Mouse (Mus musculus): ENCODE measurements around the gene Vmn1r3. TPM values are rescaled to one million over a fixed set of nuclear protein-coding genes. Genes with fewer than 3 reads are reported as not detected.
A peak's percentile ranks its signal among the peaks of the same experiment; 100 is the strongest.
"Not testable (repeated sequence)": the region's sequence is repeated elsewhere in the genome, so short reads cannot be mapped to it uniquely, and the experiment has no call there.

Vmn1r3 gene
- total and polyA plus RNA-seq, 2 experiments from 2014 or later: not detected

DNA sequence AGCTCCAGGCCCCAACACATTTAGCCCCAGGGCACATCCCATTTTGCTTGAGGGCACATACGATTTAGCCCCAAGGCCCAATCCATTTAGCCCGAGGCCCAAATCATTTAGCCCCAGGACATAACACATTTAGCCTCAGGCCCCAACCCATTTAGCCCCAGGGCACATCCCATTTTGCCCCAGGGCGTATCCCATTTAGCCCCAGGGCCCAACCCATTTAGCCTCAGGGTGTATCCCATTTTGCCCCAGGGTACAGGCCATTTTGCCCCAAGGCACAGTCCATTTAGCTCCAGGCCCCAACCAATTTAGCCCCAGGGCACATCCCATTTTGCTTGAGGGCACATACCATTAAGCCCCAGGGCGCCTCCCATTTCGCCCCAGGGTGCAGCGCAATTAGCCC is 9.0 kb downstream of the Vmn1r3 start:
- ATAC-seq (ENCODE audit: low FRiP score); DNase-seq (ENCODE audit: low spot score); H3K27me3 ChIP-seq (ENCODE audit: insufficient read depth, low read length); H3K36me3 ChIP-seq (ENCODE audit: insufficient read depth, low read length); H3K4me3 ChIP-seq (ENCODE audit: low read depth, low read length); H3K4me1 ChIP-seq (ENCODE audit: insufficient read depth, low read length); H3K9ac ChIP-seq (replicated peaks; ENCODE audit: low read length, poor library complexity, severe bottlenecking); H3K27ac ChIP-seq (ENCODE audit: low read depth, low read length); H3K4me2 ChIP-seq (ENCODE audit: low read depth, low read length, poor library complexity, severe bottlenecking): not testable (repeated sequence)
- 93% methylated on average over 6 of the region's 6 CpGs for WGBS
- H3K9me3 ChIP-seq (ENCODE audit: low read length): peaks cover 35% of the 10 kb centered on the region

DNA sequence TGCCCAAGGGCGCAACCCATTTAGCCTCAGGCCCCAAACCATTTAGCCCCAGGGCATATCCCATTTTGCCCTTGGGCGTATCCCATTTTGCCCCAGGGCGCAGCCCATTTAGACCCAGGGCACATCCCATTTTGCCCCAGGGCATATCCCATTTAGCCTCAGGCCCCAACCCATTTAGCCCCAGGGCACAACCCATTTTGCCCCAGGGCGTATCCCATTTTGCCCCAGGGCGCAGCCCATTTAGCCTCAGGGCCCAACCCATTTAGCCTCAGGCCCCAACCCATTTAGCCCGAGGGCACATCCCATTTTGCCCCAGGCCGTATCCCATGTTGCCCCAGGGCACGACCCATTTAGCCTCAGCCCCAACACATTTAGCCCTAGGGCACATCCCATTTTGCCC is 9.4 kb downstream of the Vmn1r3 start:
- H3K4me3 ChIP-seq (ENCODE audit: low read depth, low read length); DNase-seq (ENCODE audit: low spot score); H3K27ac ChIP-seq (ENCODE audit: low read depth, low read length); H3K9ac ChIP-seq (replicated peaks; ENCODE audit: low read length, poor library complexity, severe bottlenecking); H3K36me3 ChIP-seq (ENCODE audit: insufficient read depth, low read length); H3K4me2 ChIP-seq (ENCODE audit: low read depth, low read length, poor library complexity, severe bottlenecking); H3K4me1 ChIP-seq (ENCODE audit: insufficient read depth, low read length); H3K27me3 ChIP-seq (ENCODE audit: insufficient read depth, low read length); ATAC-seq (ENCODE audit: low FRiP score): not testable (repeated sequence)
- H3K9me3 ChIP-seq (ENCODE audit: low read length): peaks cover 31% of the 10 kb centered on the region
- 94% methylated on average over 6 of the region's 8 CpGs for WGBS

DNA sequence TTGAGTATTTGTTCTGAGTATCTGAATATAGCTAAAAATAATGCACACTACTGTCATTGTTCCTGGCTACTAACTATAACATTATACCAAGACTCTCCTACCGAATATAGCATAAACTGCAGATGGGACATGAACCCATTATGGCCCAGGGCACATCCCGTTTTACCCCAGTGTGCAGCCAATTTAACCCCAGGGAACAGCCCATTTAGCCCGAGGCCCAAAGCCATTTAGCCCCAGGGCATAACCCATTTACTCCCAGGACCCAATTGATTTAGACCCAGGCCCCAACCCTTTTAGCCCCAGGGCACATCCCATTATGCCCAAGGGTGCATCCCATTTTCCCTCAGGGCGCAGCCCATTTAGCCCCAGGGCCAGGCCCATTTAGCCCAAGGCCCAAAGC is 10.6 kb downstream of the Vmn1r3 start:
- peaks cover 20% of the 10 kb centered on the region; the same call in 1 of the 2 replicates for H3K9me3 ChIP-seq (ENCODE audit: low read length)
- not testable (repeated sequence) for H3K9ac ChIP-seq (replicated peaks; ENCODE audit: low read length, poor library complexity, severe bottlenecking)

DNA sequence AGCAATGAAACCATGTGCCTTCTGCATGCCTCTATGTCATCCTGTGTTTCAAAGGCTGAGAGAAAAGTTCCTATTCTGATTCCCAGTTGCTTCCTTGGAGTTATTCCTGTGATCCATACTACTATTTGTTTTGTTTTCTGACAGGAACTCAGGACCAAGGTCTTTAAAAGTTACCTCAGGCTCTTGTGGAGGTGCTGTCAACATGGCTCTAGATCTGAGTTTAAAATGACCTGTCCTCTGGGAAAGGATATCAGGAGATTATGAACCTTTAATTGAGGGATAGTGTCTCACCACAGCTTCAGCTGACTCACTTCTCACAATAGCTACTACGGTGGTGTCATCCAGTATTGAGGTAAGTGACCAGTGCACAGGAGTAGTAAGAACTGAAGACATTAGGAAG is 18.1 kb downstream of the Vmn1r3 start, which contains the start of gene Vmn1r2:
Vmn1r2 (plus strand) TSS at position 301 of the 400 bp plus-strand sequence.
- WGBS: no CpG with 5 or more reads among the region's 1 CpGs
- H3K4me1 ChIP-seq (ENCODE audit: insufficient read depth, low read length); H3K27ac ChIP-seq (ENCODE audit: low read depth, low read length); H3K4me3 ChIP-seq (ENCODE audit: low read depth, low read length); H3K4me2 ChIP-seq (ENCODE audit: low read depth, low read length, poor library complexity, severe bottlenecking); H3K27me3 ChIP-seq (ENCODE audit: insufficient read depth, low read length); DNase-seq (ENCODE audit: low spot score); ATAC-seq (ENCODE audit: low FRiP score); H3K36me3 ChIP-seq (ENCODE audit: insufficient read depth, low read length); H3K9ac ChIP-seq (replicated peaks; ENCODE audit: low read length, poor library complexity, severe bottlenecking): not testable (repeated sequence)
- H3K9me3 ChIP-seq (ENCODE audit: low read length): peaks cover 14% of the 10 kb centered on the region

More for the DNA sequence above, 10.6 kb downstream of the Vmn1r3 start:
- peak; percentile 47; the same call in 1 of the 2 replicates for ATAC-seq (ENCODE audit: low FRiP score)
- not testable (repeated sequence) for H3K27me3 ChIP-seq (ENCODE audit: insufficient read depth, low read length); H3K4me3 ChIP-seq (ENCODE audit: low read depth, low read length); H3K4me1 ChIP-seq (ENCODE audit: insufficient read depth, low read length); H3K4me2 ChIP-seq (ENCODE audit: low read depth, low read length, poor library complexity, severe bottlenecking); H3K27ac ChIP-seq (ENCODE audit: low read depth, low read length); DNase-seq (ENCODE audit: low spot score); H3K36me3 ChIP-seq (ENCODE audit: insufficient read depth, low read length)
- WGBS: 78% methylated on average over 4 of the region's 4 CpGs

DNA sequence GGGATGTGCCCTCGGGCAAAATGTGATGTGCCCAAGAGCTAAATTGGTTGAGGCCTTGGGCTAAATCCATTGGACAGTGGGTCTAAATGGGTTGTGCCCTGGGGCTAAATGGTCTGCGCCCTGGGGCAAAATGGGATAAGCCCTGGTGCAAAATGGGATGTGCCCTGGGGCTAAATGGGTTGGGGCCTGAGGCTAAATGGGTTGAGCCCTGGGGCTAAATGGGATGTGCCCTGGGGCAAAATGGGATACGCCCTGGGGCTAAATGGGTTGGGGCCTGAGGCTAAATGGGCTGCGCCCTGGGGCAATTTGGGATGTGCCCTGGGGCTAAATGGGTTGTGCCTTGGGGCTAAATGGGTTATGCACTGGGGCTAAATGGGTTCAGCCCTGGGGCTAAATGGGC is 20.1 kb downstream of the Vmn1r3 start:
- DNase-seq (ENCODE audit: low spot score) (no peak), ATAC-seq (ENCODE audit: low FRiP score) (peak; percentile 71; the same call in 1 of the 2 replicates)

DNA sequence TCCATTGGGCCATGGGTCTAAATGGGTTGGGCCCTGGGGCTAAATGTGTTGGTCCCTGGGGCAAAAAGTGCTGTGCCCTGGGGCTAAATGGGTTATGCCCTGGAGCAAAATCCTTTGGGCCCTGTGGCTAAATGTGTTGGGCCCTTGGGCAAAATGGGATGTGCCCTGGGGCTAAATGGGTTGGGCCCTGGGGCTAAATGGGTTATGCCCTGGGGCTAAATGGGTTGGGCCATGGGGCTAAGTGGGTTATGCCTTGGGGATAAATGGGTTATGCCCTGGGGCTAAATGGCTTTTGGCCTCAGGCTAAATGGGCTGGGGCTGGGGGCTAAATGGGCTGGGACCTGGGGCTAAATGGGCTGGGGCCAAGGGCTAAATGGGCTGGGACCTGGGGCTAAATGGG is 20.7 kb downstream of the Vmn1r3 start:
- peaks cover 14% of the 10 kb centered on the region for H3K9me3 ChIP-seq (ENCODE audit: low read length)
- H3K4me2 ChIP-seq (ENCODE audit: low read depth, low read length, poor library complexity, severe bottlenecking); H3K36me3 ChIP-seq (ENCODE audit: insufficient read depth, low read length); ATAC-seq (ENCODE audit: low FRiP score); H3K27ac ChIP-seq (ENCODE audit: low read depth, low read length); H3K4me1 ChIP-seq (ENCODE audit: insufficient read depth, low read length); H3K4me3 ChIP-seq (ENCODE audit: low read depth, low read length); H3K27me3 ChIP-seq (ENCODE audit: insufficient read depth, low read length); H3K9ac ChIP-seq (replicated peaks; ENCODE audit: low read length, poor library complexity, severe bottlenecking); DNase-seq (ENCODE audit: low spot score): not testable (repeated sequence)

More for the DNA sequence above, 20.1 kb downstream of the Vmn1r3 start:
- Histone ChIP-seq H3K4me1 (ENCODE audit: insufficient read depth, low read length) (no peaks in the 10 kb centered on the region), H3K9me3 (ENCODE audit: low read length) (peaks cover 14% of the 10 kb centered on the region), H3K36me3 (ENCODE audit: insufficient read depth, low read length) (no peaks in the 10 kb centered on the region), H3K27ac (ENCODE audit: low read depth, low read length) (no peak overlapping the region), H3K4me2 (ENCODE audit: low read depth, low read length, poor library complexity, severe bottlenecking) (no peak overlapping the region), H3K9ac (replicated peaks; ENCODE audit: low read length, poor library complexity, severe bottlenecking) (no peak overlapping the region), H3K4me3 (ENCODE audit: low read depth, low read length) (no peak overlapping the region), H3K27me3 (ENCODE audit: insufficient read depth, low read length) (no peaks in the 10 kb centered on the region)
- TF ChIP-seq CTCF (IDR thresholded peaks at IDR 0.05): no peak
- 95% methylated on average over 4 of the region's 4 CpGs for WGBS

DNA sequence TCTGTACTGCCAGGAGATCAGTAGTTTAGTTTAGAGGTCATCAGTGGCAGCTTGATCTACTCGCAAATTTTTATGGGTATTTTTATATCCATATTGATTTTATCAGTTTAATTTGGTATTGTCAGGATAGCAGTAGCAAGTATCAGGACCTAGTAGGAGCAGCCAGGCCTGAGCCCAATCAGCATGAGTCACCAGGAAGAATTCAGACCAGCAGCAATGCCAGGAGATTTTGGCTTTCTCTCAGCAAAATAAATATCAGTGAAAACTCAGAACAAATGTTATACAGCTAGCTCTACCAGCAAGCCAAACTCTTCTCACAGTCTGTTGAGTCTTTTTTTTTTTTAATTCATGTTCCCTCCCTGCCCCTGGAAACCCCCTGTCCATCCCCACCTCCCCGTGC is 31.8 kb downstream of the Vmn1r3 start:
- DNase-seq (ENCODE audit: low spot score); H3K9ac ChIP-seq (replicated peaks; ENCODE audit: low read length, poor library complexity, severe bottlenecking); H3K4me1 ChIP-seq (ENCODE audit: insufficient read depth, low read length); H3K27me3 ChIP-seq (ENCODE audit: insufficient read depth, low read length); H3K27ac ChIP-seq (ENCODE audit: low read depth, low read length); H3K4me3 ChIP-seq (ENCODE audit: low read depth, low read length); H3K36me3 ChIP-seq (ENCODE audit: insufficient read depth, low read length); ATAC-seq (ENCODE audit: low FRiP score); H3K4me2 ChIP-seq (ENCODE audit: low read depth, low read length, poor library complexity, severe bottlenecking); H3K9me3 ChIP-seq (ENCODE audit: low read length): not testable (repeated sequence)
- 71% methylated on average over 2 of the region's 2 CpGs for WGBS

DNA sequence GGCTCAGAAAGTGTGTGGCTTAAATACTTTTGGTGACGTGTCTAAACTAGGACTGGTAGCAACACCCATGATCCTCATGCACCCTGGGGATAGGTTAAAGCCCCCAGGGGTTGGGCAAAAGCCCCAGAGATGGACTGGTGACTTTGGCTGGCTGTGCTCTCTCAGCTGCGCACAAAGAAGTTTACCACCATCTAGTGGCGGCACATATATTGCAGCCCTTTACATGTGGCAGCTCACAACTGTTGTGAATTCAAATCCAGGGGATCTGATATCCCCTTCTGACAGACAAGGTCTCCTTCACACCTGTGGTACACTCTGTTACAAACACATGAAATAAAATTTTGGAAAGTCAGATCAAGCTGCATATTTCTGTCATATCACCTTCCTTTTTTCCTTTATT is 37.2 kb downstream of the Vmn1r3 start:
- DNase-seq (ENCODE audit: low spot score); H3K4me3 ChIP-seq (ENCODE audit: low read depth, low read length); H3K4me2 ChIP-seq (ENCODE audit: low read depth, low read length, poor library complexity, severe bottlenecking); H3K9me3 ChIP-seq (ENCODE audit: low read length); H3K36me3 ChIP-seq (ENCODE audit: insufficient read depth, low read length); H3K27me3 ChIP-seq (ENCODE audit: insufficient read depth, low read length); H3K9ac ChIP-seq (replicated peaks; ENCODE audit: low read length, poor library complexity, severe bottlenecking); H3K4me1 ChIP-seq (ENCODE audit: insufficient read depth, low read length); H3K27ac ChIP-seq (ENCODE audit: low read depth, low read length); ATAC-seq (ENCODE audit: low FRiP score): not testable (repeated sequence)
- WGBS: no CpG with 5 or more reads among the region's 3 CpGs

All from midbrain, postnatal 0 days (tissue).